Mouse (Mus musculus): ENCODE results near the gene Olfr670. TPM values are rescaled to one million over a fixed set of nuclear protein-coding genes. Genes with fewer than 3 reads are reported as not detected.

The Olfr670 gene
- polyA plus RNA-seq (2012; rRNA removed): not detected in 2 replicates

DNA sequence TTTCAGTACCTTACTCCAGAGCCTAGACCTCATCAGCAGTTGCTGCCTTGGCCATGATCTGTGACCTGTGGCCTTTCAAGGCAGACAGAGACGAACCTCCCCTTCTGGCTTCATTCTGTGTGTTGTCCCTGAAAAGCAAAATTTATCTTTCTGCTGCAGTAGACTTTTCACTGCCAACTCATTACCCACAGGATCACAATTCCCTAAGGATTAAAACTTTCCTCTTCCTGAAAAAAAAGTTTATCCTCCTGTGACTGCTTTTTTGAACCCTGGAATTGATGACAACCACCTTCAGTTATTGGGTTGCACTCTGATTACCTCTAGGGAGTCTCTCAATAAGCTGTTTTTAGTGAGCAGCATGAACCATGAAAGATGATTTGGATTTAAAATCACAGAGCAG is at the start of gene Olfr670:
Gene Olfr670, minus strand, starts transcription at position 101 of the 400 bp plus-strand sequence.

DNA sequence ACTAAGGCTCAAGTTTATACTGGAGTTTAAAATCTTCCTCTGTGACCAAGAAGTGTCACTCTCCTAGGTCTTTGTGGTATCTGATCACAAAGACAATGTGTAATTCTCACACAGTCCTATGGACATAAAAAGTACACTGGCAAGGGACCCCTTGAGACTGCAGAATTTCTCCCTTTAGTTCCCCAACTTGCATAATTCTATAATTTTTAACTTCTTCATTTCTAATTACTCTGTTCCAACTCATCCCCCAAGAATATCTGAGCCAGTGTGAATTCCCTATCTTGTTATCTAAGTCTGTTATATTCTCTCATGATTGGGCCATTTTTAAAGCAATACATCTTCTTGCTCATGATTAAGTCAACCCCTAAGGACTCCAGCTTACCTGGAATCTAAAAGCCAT is 39.5 kb upstream of the Olfr670 start, which contains the start of gene Olfr672:
Gene Olfr672, minus strand, starts transcription at position 101 of the 400 bp plus-strand sequence.

DNA sequence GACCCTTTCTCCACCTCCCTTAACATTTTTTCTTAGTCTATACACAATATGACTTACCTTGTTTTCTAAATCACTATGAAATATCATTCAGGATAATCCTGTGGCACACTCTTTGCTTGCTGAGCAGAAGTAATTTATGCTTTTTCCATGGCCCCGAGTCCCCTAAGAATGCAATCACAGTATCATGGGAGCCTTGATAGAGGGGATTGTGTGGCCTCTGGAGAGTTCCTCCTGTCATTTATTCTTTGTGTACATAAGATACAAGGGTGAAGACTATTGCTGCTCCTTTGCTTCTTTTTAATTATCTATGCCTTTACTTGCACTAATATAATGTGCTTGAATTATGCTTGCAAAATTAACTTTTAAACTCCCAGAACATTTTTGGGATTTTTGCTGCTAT is 16.6 kb upstream of the Olfr670 start, which contains the start of gene Olfr671:
Gene Olfr671, minus strand, starts transcription at position 101 of the 400 bp plus-strand sequence.

DNA sequence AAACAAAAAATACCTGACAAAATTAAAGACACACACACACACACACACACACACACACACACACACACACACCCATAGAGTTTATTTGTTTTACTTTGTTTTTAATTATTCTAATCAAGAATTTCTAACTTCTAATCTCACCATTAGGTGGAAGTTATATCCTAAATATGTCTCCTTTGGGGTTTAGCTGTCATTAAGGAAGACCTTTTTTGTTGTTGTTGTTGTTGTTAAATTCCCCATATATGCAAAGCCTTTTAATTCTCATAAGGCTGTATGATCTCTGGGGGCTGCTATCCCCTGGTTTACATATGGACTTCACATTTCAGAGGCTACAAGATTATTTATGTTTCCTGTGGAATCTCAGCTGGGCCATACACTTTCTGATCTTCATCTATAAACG is 28.5 kb downstream of the Olfr670 start, which contains the start of gene Olfr669:
Gene Olfr669, plus strand, starts transcription at position 301 of the 400 bp plus-strand sequence.

DNA sequence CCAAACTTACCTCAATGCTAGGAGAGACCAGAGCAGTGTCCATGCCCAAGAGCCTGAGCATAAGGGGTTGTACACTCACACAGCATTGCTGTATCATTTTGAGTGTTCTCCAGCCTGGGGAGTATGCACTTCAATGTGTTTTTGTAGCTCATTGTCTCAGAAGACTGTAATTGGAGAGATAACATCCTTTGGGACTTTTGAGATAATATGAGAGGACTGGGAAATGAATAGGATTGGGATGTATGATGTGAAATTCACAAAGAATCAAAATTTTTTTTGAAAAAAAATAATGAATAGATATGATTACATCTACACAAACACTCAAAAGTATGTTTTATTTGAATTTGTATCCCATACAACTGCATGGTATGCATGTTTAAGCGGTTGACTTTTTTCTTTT is 34.5 kb downstream of the Olfr670 start, which contains the start of gene Olfr668:
Gene Olfr668, minus strand, starts transcription at position 101 of the 400 bp plus-strand sequence.

DNA sequence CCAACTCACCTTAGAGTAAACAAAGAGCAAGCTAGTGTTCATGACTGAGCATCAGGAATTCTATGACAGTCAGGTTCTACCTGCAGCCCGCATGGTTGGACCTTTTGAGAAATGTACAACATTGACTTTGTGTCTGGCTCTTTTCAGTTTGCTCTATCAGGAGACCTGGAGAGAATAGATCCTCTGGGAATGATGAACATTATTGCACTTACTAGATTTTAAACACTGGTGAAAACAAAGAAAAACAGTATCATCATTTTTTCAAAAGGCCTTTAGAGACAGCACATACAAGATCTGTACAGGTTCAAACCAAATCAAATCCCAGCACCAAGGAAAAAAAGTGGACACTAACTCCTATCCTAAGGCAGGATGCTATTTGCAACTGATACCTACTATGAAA is 41.0 kb downstream of the Olfr670 start, which contains the start of gene Olfr667:
Gene Olfr667, minus strand, starts transcription at position 101 of the 400 bp plus-strand sequence.

Other genes with a start within 250 kb of the Olfr670 start
- 0.01 TPM in 1 of 2 replicates, not detected in the other for gene Usp17le, start 185.2 kb downstream of the Olfr670 start, polyA plus RNA-seq (2012; rRNA removed)
- gene Usp17lb, start 120.0 kb downstream of the Olfr670 start, polyA plus RNA-seq (2012; rRNA removed): not detected in 2 replicates
- not detected in 2 replicates for gene Usp17la, start 105.6 kb downstream of the Olfr670 start, polyA plus RNA-seq (2012; rRNA removed)
- not detected in 2 replicates for gene Olfr665, start 84.6 kb downstream of the Olfr670 start, polyA plus RNA-seq (2012; rRNA removed)
- not detected in 2 replicates for gene Olfr666, start 66.7 kb downstream of the Olfr670 start, polyA plus RNA-seq (2012; rRNA removed)
- not detected in 2 replicates for gene Olfr667, start 41.1 kb downstream of the Olfr670 start, polyA plus RNA-seq (2012; rRNA removed)
- not detected in 2 replicates for gene Olfr668, start 34.6 kb downstream of the Olfr670 start, polyA plus RNA-seq (2012; rRNA removed)
- gene Olfr669, start 28.4 kb downstream of the Olfr670 start, polyA plus RNA-seq (2012; rRNA removed): not detected in 2 replicates
- not detected in 2 replicates for gene Olfr671, start 16.5 kb upstream of the Olfr670 start, polyA plus RNA-seq (2012; rRNA removed)
- not detected in 2 replicates for gene Olfr672, start 39.4 kb upstream of the Olfr670 start, polyA plus RNA-seq (2012; rRNA removed)
- not detected in 2 replicates for gene Olfr675, start 65.8 kb upstream of the Olfr670 start, polyA plus RNA-seq (2012; rRNA removed)
- not detected in 2 replicates for gene Olfr676, start 70.1 kb upstream of the Olfr670 start, polyA plus RNA-seq (2012; rRNA removed)
- not detected in 2 replicates for gene Olfr677, start 88.8 kb upstream of the Olfr670 start, polyA plus RNA-seq (2012; rRNA removed)
- gene Olfr678, start 101.9 kb upstream of the Olfr670 start, polyA plus RNA-seq (2012; rRNA removed): not detected in 2 replicates
- not detected in 2 replicates for gene Olfr679, start 118.6 kb upstream of the Olfr670 start, polyA plus RNA-seq (2012; rRNA removed)
- not detected in 2 replicates for gene Olfr680-ps1, start 130.2 kb upstream of the Olfr670 start, polyA plus RNA-seq (2012; rRNA removed)
- not detected in 2 replicates for gene Olfr681, start 154.2 kb upstream of the Olfr670 start, polyA plus RNA-seq (2012; rRNA removed)
- gene Olfr683, start 184.4 kb upstream of the Olfr670 start, polyA plus RNA-seq (2012; rRNA removed): not detected in 2 replicates
- gene Olfr684, start 201.0 kb upstream of the Olfr670 start, polyA plus RNA-seq (2012; rRNA removed): not detected in 2 replicates
- gene Olfr685, start 223.4 kb upstream of the Olfr670 start, polyA plus RNA-seq (2012; rRNA removed): not detected in 2 replicates
- not detected in 2 replicates for gene Olfr686, start 244.9 kb upstream of the Olfr670 start, polyA plus RNA-seq (2012; rRNA removed)

All from liver, embryonic 18 days (tissue).